Comparison of ENCODE assay signal across 23 mouse cellular contexts in genomic region chr2:56683574-56683973, GRCm38 (mm10).
DNase-seq lines count a peak whose midpoint lies in the region; ATAC-seq and TF ChIP-seq lines count a peak whose summit lies in the region.
"Had no signal": no experiment of that assay in that cellular context is flagged by ENCODE, and none has a peak within 500 bp of the region (broad histone marks: within the 10 kb centered on the region; RNA-seq: fewer than 3 reads in every experiment).

No protein-coding gene starts in this region.

- no peak overlapping the region for H3K9ac ChIP-seq in kidney, embryonic 16.5 days (replicated peaks; ENCODE audit: low read length)
- H3K9ac ChIP-seq: forebrain, embryonic 13.5 days; hindbrain, embryonic 12.5 days; limb, embryonic 13.5 days; liver, embryonic 14.5 days; lung, embryonic 15.5 days had no signal

- H3K9me3 ChIP-seq in kidney, embryonic 16.5 days (ENCODE audit: low read length): no peaks in the 10 kb centered on the region
- H3K9me3 ChIP-seq: forebrain, embryonic 13.5 days; heart, embryonic 10.5 days; hindbrain, embryonic 12.5 days; limb, embryonic 13.5 days; lung, embryonic 15.5 days had no signal

- WGBS in kidney, embryonic 16.5 days: 57% methylated on average over 2 of the region's 2 CpGs

- H3K27ac ChIP-seq in kidney, embryonic 16.5 days (ENCODE audit: low read length): no peak overlapping the region
- no peak overlapping the region for H3K27ac ChIP-seq in left cerebral cortex, adult 2 months
- H3K27ac ChIP-seq: forebrain, embryonic 13.5 days; heart, embryonic 10.5 days; hindbrain, embryonic 12.5 days; limb, embryonic 13.5 days; liver, embryonic 14.5 days; lung, embryonic 15.5 days; macrophage had no signal

- H3K4me2 ChIP-seq in kidney, embryonic 16.5 days (replicated peaks; ENCODE audit: low read depth, low read length): no peak overlapping the region
- H3K4me2 ChIP-seq: forebrain, embryonic 13.5 days; hindbrain, embryonic 12.5 days; limb, embryonic 13.5 days; lung, embryonic 15.5 days had no signal

- no peak for TF ChIP-seq CTCF in left cerebral cortex, adult 2 months (IDR thresholded peaks at IDR 0.05)

- no peaks in the 10 kb centered on the region for H3K27me3 ChIP-seq in kidney, embryonic 16.5 days (ENCODE audit: insufficient read depth, low read length)
- H3K27me3 ChIP-seq: forebrain, embryonic 13.5 days; hindbrain, embryonic 12.5 days; limb, embryonic 13.5 days; lung, embryonic 15.5 days had no signal

- no peak for ATAC-seq in kidney, embryonic 16.5 days (ENCODE audit: low FRiP score, low TSS enrichment)
- ATAC-seq: forebrain, embryonic 13.5 days; Patski had no signal

- DNase-seq in kidney, adult 9 months: peak; percentile 21
- peak; percentile 85 for DNase-seq in Muller cell, postnatal 12 days (ENCODE audit: inconsistent ontology term)
- peak; percentile 61 for DNase-seq in embryo, embryonic 11 days
- peak; percentile 34 for DNase-seq in mesoderm, embryonic 11.5 days (ENCODE audit: low read depth, low spot score)
- no peak for DNase-seq in layer of hippocampus, adult 9-11 months
- no peak for DNase-seq in left cerebral cortex, adult 2 months (ENCODE audit: extremely low spot score in 1 of 2, low spot score in 2 of 2)
- DNase-seq: adrenal gland, adult 8-10 months; cerebellum, adult 9-10 months; kidney, postnatal 25 days; midbrain, embryonic 14.5 days; right cerebral cortex, postnatal 4 days; thymus, adult 2 months had no signal

- H3K4me1 ChIP-seq in kidney, embryonic 16.5 days (ENCODE audit: insufficient read depth, low read length): no peaks in the 10 kb centered on the region
- H3K4me1 ChIP-seq: forebrain, embryonic 13.5 days; heart, embryonic 10.5 days; hindbrain, embryonic 12.5 days; limb, embryonic 13.5 days; lung, embryonic 15.5 days had no signal

- intact Hi-C loops in left cerebral cortex, adult 2 months (cut with DNase I): no loop called here

- H3K4me3 ChIP-seq in kidney, embryonic 16.5 days (ENCODE audit: low read length): no peak overlapping the region
- no peak overlapping the region for H3K4me3 ChIP-seq in left cerebral cortex, adult 2 months
- H3K4me3 ChIP-seq: erythroblast, embryonic 14.5 days; forebrain, embryonic 13.5 days; heart, embryonic 10.5 days; hindbrain, embryonic 12.5 days; limb, embryonic 13.5 days; lung, embryonic 15.5 days; myocyte had no signal

- no peaks in the 10 kb centered on the region for H3K36me3 ChIP-seq in kidney, embryonic 16.5 days (ENCODE audit: insufficient read depth, low read length)
- H3K36me3 ChIP-seq: heart, embryonic 10.5 days; hindbrain, embryonic 12.5 days; limb, embryonic 13.5 days; lung, embryonic 15.5 days had no signal

Comparison
In these comparisons a context has a peak if more than half of its experiments do, and no peak if none do; other contexts are left out.
1. DNase-seq: peak in kidney, adult 9 months (single experiment), Muller cell, postnatal 12 days (single experiment), embryo, embryonic 11 days (single experiment) and mesoderm, embryonic 11.5 days (single experiment); none in layer of hippocampus, adult 9-11 months (single experiment) and left cerebral cortex, adult 2 months (0 of 2).